Mouse (Mus musculus) heart, postnatal 0 days (tissue): ENCODE data around the gene Apobr. TPM values are rescaled to one million over a fixed set of nuclear protein-coding genes. Genes with fewer than 3 reads are reported as not detected.

ENCODE experiments used
- ATAC-seq: fragments of 200-750 bp; cut with Nextera tagmentation; 2 replicates; pipeline ENCODE4 v1.8.0; 2017; ENCODE audit warnings: low read depth, moderate number of reproducible peaks, moderate library complexity; ENCODE audit not compliant: insufficient read depth
- DNase-seq: peaks from one replicate; pipeline ENCODE4 v3.0.0-alpha.2; 2016; ENCODE audit warnings: low spot score
- H3K27ac ChIP-seq: fragments of 300-500 bp; sonication (generic); 2 replicates; pipeline ENCODE4 v1.5.1; 2014; ENCODE audit warnings: low read depth, mild to moderate bottlenecking
- H3K27me3 ChIP-seq: fragments of 300-500 bp; sonication (generic); 2 replicates; pipeline ENCODE4 v1.6.1; 2014; ENCODE audit warnings: low read length, mixed read lengths; ENCODE audit not compliant: control insufficient read depth, insufficient read depth
- H3K36me3 ChIP-seq: fragments of 300-500 bp; sonication (generic); replicated peaks from 2 replicates; pipeline ENCODE4 v1.6.1; 2014; ENCODE audit warnings: low read length, mixed read lengths; ENCODE audit not compliant: control insufficient read depth, insufficient read depth
- H3K4me1 ChIP-seq: fragments of 300-500 bp; sonication (generic); 2 replicates; pipeline ENCODE4 v1.6.1; 2014; ENCODE audit warnings: antibody characterized with exemption; ENCODE audit not compliant: control insufficient read depth, insufficient read depth
- H3K4me2 ChIP-seq: fragments of 300-500 bp; sonication (generic); 2 replicates; pipeline ENCODE4 v1.6.1; 2014; ENCODE audit warnings: low read depth, mild to moderate bottlenecking, low read length, moderate library complexity
- H3K4me3 ChIP-seq: fragments of 300-500 bp; sonication (generic); 2 replicates; pipeline ENCODE4 v1.5.1; 2014; ENCODE audit warnings: low read depth, low read length
- H3K9ac ChIP-seq: fragments of 300-500 bp; sonication (generic); replicated peaks from 2 replicates; pipeline ENCODE4 v1.6.1; 2014; ENCODE audit warnings: low read depth, low read length, mixed read lengths
- H3K9me3 ChIP-seq: fragments of 300-500 bp; sonication (generic); replicated peaks from 2 replicates; pipeline ENCODE4 v1.6.1; 2016; ENCODE audit warnings: low read length; ENCODE audit not compliant: control insufficient read depth
- CTCF ChIP-seq: IDR thresholded peaks from 2 replicates; pipeline ENCODE4 v1.5.1; 2016; ENCODE audit warnings: antibody characterized with exemption, control low read depth, low read depth
- EP300 ChIP-seq: IDR thresholded peaks from 2 replicates; pipeline ENCODE4 v1.6.1; 2016; ENCODE audit warnings: antibody characterized with exemption, low read depth
- WGBS: fragments of 180-500 bp; shearing (Covaris S2); extraction: QIAGEN DNeasy Blood & Tissue Kit; methylation state at CpG from one replicate; pipeline ENCODE4 v1.1.7; 2014; 5-methylcytosine and 5-hydroxymethylcytosine counted together
- polyA plus RNA-seq: library from polyadenylated mRNA; unstranded; fragments of >200 nt; fragmentation: Nextera tagmentation; extraction: Ambion mirVana; gene quantifications from 2 replicates; pipeline ENCODE4 v1.2.1, GENCODE M21; 2015
- total RNA-seq: library from RNA; depleted of rRNA; stranded (reverse); fragments of >200 nt; gene quantifications from 2 replicates; pipeline ENCODE4 v1.2.3, GENCODE M21; 2014; ENCODE audit warnings: low replicate concordance

The Apobr gene
- total and polyA plus RNA-seq, 2 experiments from 2014 or later: 0.34 TPM; not detected in 1

DNA sequence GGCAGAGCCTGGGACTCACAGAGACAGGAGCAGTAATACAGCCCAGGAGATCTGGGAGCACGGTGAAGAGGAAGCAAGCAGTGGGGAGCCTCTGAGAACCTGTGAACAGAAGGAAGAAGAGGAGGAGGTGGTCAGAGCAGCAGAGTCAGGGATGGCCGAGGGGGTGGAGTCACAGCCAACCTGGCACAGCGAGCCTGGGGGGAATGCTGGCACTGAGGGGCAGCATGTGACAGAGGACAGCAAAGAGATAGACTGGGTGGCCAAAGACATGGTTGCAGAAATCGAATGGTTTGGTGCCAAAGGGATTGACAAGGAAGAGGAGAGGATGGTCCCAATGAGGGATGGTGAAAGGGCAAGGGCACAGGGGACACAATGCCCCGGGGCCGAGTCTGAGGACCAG is 975 bp downstream of the Apobr start, which contains the start of gene Cln3:
TSS of gene Cln3 (minus strand) at position 101 of the 400 bp plus-strand sequence.
- 64% methylated on average over 6 of the region's 6 CpGs for WGBS
- Histone ChIP-seq H3K27ac (no peak within 1 kb of the TSS), H3K27me3 (no peaks in the 10 kb centered on the region), H3K4me1 (peaks cover 9% of the 10 kb centered on the region; the same call in 1 of the 2 replicates), H3K4me3 (no peak within 1 kb of the TSS), H3K4me2 (no peak within 1 kb of the TSS), H3K9me3 (no peaks in the 10 kb centered on the region), H3K36me3 (no peaks in the 10 kb centered on the region), H3K9ac (no peak within 1 kb of the TSS)
- no peak for ATAC-seq
- DNase-seq: no peak
- TF ChIP-seq CTCF (no peak), EP300 (no peak)

DNA sequence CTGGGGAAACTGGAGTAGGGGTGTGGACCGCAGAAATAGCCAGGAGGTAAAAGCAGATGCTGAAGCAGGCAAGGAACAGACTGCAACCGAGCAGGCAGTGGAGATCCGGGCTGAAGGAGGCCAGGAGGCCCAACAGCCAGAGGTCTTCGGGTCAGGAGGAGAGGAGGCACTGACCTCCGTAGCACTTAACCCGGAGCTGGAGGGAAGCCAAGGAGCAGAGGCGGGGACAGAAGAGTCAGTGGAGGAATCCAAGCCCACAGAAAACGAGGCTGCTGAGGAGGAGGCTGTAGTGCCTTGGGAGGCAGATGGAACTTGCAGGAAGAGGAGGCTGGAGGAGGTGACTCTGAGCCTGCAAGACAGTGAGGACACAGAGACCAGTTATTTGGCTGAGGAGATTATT is 2.1 kb downstream of the Apobr start:
- 34% methylated on average over 8 of the region's 8 CpGs for WGBS
- Histone ChIP-seq H3K9ac (no peak overlapping the region), H3K9me3 (no peaks in the 10 kb centered on the region), H3K4me2 (no peak overlapping the region), H3K27ac (no peak overlapping the region), H3K4me3 (no peak overlapping the region), H3K4me1 (peaks cover 9% of the 10 kb centered on the region; the same call in 1 of the 2 replicates), H3K36me3 (no peaks in the 10 kb centered on the region), H3K27me3 (no peaks in the 10 kb centered on the region)
- ATAC-seq (no peak), DNase-seq (no peak)
- TF ChIP-seq EP300 (no peak), CTCF (no peak)

DNA sequence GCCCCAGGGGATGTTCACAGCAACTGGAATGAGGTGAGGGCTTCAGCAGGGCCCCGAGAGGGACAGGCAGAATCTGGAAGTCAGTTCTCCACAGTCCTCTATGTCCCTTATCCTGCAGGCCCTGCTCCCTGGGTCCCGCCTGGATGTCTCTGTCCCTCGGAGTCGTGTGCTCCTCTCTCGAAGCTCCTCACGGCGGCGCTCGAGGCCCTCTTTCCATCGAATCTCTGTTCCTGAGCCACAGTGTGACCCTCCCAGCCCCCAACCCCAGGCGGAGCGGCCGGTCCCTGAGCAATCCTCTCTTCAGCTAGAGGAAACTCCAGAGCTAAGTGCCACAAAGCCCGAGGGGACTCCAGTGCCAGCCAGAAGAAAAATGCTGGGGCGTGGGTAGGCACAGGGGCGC is 3.0 kb downstream of the Apobr start:
- Histone ChIP-seq H3K36me3 (no peaks in the 10 kb centered on the region), H3K4me3 (no peak overlapping the region), H3K27ac (no peak overlapping the region), H3K9ac (no peak overlapping the region), H3K4me1 (peaks cover 7% of the 10 kb centered on the region; the same call in 1 of the 2 replicates), H3K9me3 (no peaks in the 10 kb centered on the region), H3K4me2 (no peak overlapping the region), H3K27me3 (no peaks in the 10 kb centered on the region)
- TF ChIP-seq EP300 (no peak), CTCF (peak; percentile 51)
- WGBS: 11% methylated on average over 14 of the region's 16 CpGs
- ATAC-seq (peak; percentile 59; the same call in 1 of the 2 replicates), DNase-seq (peak; percentile 64)

DNA sequence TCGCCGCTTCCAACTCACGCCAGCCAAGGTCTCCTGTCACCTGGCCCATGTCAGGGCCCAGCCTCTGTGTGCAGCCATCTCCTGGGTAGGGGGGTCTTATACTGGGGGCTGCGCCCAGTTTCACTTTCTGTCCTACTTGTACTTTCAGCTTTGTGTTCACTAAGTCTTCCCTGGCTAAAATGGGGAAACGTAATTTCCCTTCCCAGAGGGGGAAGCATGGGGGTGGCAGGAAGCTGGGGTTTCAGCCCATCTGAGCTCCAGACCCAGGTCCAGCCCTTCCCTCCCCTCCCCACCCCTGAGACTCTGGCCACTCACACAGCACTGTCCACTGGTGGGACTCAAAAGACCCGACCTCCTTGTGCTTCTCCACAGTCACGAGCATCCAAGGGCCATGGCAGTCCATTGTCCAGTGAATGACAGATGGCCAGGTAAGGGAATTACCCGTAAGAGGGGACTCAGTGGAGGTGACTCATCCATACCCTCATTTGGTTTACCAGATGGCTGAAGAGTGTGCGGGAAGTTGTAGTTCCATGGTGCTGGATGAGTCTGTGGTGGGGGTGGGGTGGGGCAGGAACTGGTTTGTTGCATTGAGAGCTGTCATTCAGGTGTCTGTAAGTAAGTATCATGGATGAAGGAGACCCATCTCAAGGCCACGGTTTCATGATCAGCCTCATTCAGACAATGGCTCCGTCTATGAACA is 10.3 kb downstream of the Apobr start, which contains the start of gene Il27:
TSS of gene Il27 (minus strand) at position 80 of the 700 bp plus-strand sequence.
- no peak for DNase-seq
- Histone ChIP-seq H3K36me3 (no peaks in the 10 kb centered on the region), H3K4me3 (no peak within 1 kb of the TSS), H3K27ac (no peak within 1 kb of the TSS), H3K4me1 (no peaks in the 10 kb centered on the region), H3K27me3 (no peaks in the 10 kb centered on the region), H3K9ac (no peak within 1 kb of the TSS), H3K4me2 (no peak within 1 kb of the TSS), H3K9me3 (no peaks in the 10 kb centered on the region)
- no peak for TF ChIP-seq CTCF
- no peak for TF ChIP-seq EP300
- ATAC-seq: no peak
- WGBS: 77% methylated on average over 11 of the region's 11 CpGs

DNA sequence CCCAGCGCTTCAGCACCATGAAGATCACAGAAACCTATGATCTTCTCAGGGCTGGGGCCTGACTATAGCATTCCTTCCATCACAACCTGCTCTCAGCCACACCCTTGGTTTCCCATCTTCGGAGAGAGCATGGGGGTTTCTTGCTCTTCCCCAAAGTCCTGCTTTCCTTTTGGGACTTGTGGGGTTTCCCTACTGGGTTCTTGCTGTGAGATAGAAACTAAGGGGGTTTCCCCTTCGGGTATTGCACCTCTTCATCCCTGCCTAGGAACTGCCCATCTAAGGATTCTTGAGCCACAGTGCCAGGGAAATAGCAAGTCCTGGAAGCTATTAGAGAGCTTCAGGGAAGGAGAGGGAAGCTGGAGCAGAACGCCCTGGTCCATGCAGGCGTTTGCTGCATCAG is 11.1 kb downstream of the Apobr start:
- TF ChIP-seq CTCF (no peak), EP300 (no peak)
- H3K4me3 ChIP-seq: no peak overlapping the region
- H3K4me1 ChIP-seq: no peaks in the 10 kb centered on the region
- WGBS: 69% methylated on average over 5 of the region's 5 CpGs
- H3K9ac ChIP-seq: no peak overlapping the region
- H3K27ac ChIP-seq: no peak overlapping the region
- no peaks in the 10 kb centered on the region for H3K27me3 ChIP-seq
- no peak for ATAC-seq
- no peak overlapping the region for H3K4me2 ChIP-seq
- no peaks in the 10 kb centered on the region for H3K36me3 ChIP-seq
- DNase-seq: no peak
- H3K9me3 ChIP-seq: no peaks in the 10 kb centered on the region
